Mouse (Mus musculus) midbrain, embryonic 15.5 days (tissue): ENCODE data around the gene Dot1l. TPM values are rescaled to one million over a fixed set of nuclear protein-coding genes. Genes with fewer than 3 reads are reported as not detected.

ENCODE experiments used
- ATAC-seq: fragments of 200-750 bp; cut with Nextera tagmentation; replicated peaks from 2 replicates; pipeline ENCODE4 v1.8.0; 2017; ENCODE audit warnings: moderate TSS enrichment
- H3K27ac ChIP-seq: fragments of 300-500 bp; sonication (generic); 2 replicates; pipeline ENCODE4 v1.5.1; 2015; ENCODE audit warnings: mild to moderate bottlenecking, inconsistent platforms
- H3K27me3 ChIP-seq: fragments of 300-500 bp; sonication (generic); replicated peaks from 2 replicates; pipeline ENCODE4 v1.6.1; 2015; ENCODE audit warnings: inconsistent platforms
- H3K36me3 ChIP-seq: fragments of 300-500 bp; sonication (generic); replicated peaks from 2 replicates; pipeline ENCODE4 v1.6.1; 2015; ENCODE audit warnings: inconsistent platforms
- H3K4me1 ChIP-seq: fragments of 300-500 bp; sonication (generic); 2 replicates; pipeline ENCODE4 v1.6.1; 2015; ENCODE audit warnings: inconsistent platforms
- H3K4me2 ChIP-seq: fragments of 300-500 bp; sonication (generic); 2 replicates; pipeline ENCODE4 v1.6.1; 2015; ENCODE audit warnings: inconsistent platforms, mild to moderate bottlenecking, moderate library complexity
- H3K4me3 ChIP-seq: fragments of 300-500 bp; sonication (generic); 2 replicates; pipeline ENCODE4 v1.5.1; 2015; ENCODE audit warnings: mild to moderate bottlenecking, inconsistent platforms
- H3K9ac ChIP-seq: fragments of 300-500 bp; sonication (generic); 2 replicates; pipeline ENCODE4 v1.6.1; 2015; ENCODE audit warnings: mild to moderate bottlenecking, inconsistent platforms
- H3K9me3 ChIP-seq: fragments of 300-500 bp; sonication (generic); 2 replicates; pipeline ENCODE4 v1.6.1; 2016; ENCODE audit warnings: inconsistent platforms
- WGBS: fragments of 180-500 bp; shearing (Covaris S2); methylation state at CpG from one replicate; pipeline ENCODE4 v1.1.7; 2015; ENCODE audit warnings: mixed read lengths; 5-methylcytosine and 5-hydroxymethylcytosine counted together
- polyA plus RNA-seq: library from polyadenylated mRNA; unstranded; fragments of >200 nt; fragmentation: Nextera tagmentation; extraction: Ambion mirVana; gene quantifications from 2 replicates; pipeline ENCODE4 v1.2.1, GENCODE M21; 2015

Gene Dot1l
- polyA plus RNA-seq, 1 experiment from 2014 or later = 25.9 TPM

- H3K36me3 ChIP-seq = peaks cover 17% of the 10 kb centered on the region; the same call in 1 of the 2 replicates
- no peaks in the 10 kb centered on the region for H3K9me3 ChIP-seq
- H3K9ac ChIP-seq = no peak overlapping the region
- WGBS = 64% methylated on average over 1 of the region's 1 CpGs
- no peak overlapping the region for H3K27ac ChIP-seq
- peaks cover 5% of the 10 kb centered on the region for H3K27me3 ChIP-seq
- ATAC-seq = no peak
- no peak overlapping the region for H3K4me2 ChIP-seq
- no peak overlapping the region for H3K4me3 ChIP-seq
- peaks cover 25% of the 10 kb centered on the region for H3K4me1 ChIP-seq
Observed at GRCm38 (mm10) chr10:80829359-80830278, 74.6 kb downstream of the Dot1l start.

DNA sequence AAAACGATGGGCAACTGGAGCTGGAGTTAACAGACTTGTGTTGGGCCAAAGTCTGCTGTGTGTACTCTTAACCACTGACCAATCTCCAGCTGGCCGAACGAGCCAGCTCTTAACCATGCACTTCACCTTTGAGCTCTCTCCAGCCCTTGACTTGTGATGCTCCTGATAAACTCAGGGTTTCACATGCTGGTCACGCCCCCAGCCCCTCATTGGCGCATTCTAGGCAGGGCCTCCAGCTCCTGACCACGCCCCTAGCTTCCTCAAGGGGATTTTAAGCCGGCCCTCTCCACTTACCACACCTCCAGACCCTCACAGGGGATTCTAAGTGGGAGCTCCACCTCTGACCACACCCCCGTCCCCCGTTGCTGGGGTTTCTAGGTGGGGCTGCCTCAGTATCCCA, 76.1 kb downstream of the Dot1l start:
- Histone ChIP-seq H3K4me3 (no peak overlapping the region), H3K36me3 (peaks cover 17% of the 10 kb centered on the region; the same call in 1 of the 2 replicates), H3K4me1 (peaks cover 31% of the 10 kb centered on the region), H3K9ac (no peak overlapping the region), H3K27ac (no peak overlapping the region), H3K4me2 (no peak overlapping the region), H3K27me3 (peaks cover 20% of the 10 kb centered on the region), H3K9me3 (no peaks in the 10 kb centered on the region)
- ATAC-seq = no peak
- 3% methylated on average over 9 of the region's 9 CpGs for WGBS

- H3K4me1 ChIP-seq = peaks cover 26% of the 10 kb centered on the region
- H3K27ac ChIP-seq = no peak overlapping the region
- H3K36me3 ChIP-seq = peaks cover 17% of the 10 kb centered on the region; the same call in 1 of the 2 replicates
- no peak for ATAC-seq
- peaks cover 24% of the 10 kb centered on the region for H3K27me3 ChIP-seq
- H3K9ac ChIP-seq = no peak overlapping the region
- H3K9me3 ChIP-seq = no peaks in the 10 kb centered on the region
- WGBS = 31% methylated on average over 7 of the region's 7 CpGs
- no peak overlapping the region for H3K4me2 ChIP-seq
- H3K4me3 ChIP-seq = no peak overlapping the region
Observed at GRCm38 (mm10) chr10:80832818-80833217, 77.8 kb downstream of the Dot1l start.

GRCm38 (mm10) chr10:80835617-80836016, 80.6 kb downstream of the Dot1l start:
- Histone ChIP-seq H3K27me3 (peaks cover 24% of the 10 kb centered on the region), H3K9me3 (no peaks in the 10 kb centered on the region), H3K9ac (0 out of 2 replicates have a peak overlapping the region, but pooled peaks have one; percentile 12), H3K27ac (no peak overlapping the region), H3K4me2 (peak overlapping the region; percentile 21), H3K36me3 (peaks cover 1% of the 10 kb centered on the region; the same call in 1 of the 2 replicates), H3K4me3 (0 out of 2 replicates have a peak overlapping the region, but pooled peaks have one; percentile 4), H3K4me1 (peaks cover 6% of the 10 kb centered on the region; the same call in 1 of the 2 replicates)
- WGBS = 53% methylated on average over 30 of the region's 30 CpGs
- 0 out of 2 replicates have a peak, but pooled peaks have one; percentile 22 for ATAC-seq

GRCm38 (mm10) chr10:80836949-80837379, 82.0 kb downstream of the Dot1l start:
- ATAC-seq = no peak
- WGBS = 44% methylated on average over 7 of the region's 7 CpGs

GRCm38 (mm10) chr10:80837827-80838226, 82.8 kb downstream of the Dot1l start:
- WGBS = 19% methylated on average over 2 of the region's 2 CpGs
- ATAC-seq = no peak

More at GRCm38 (mm10) chr10:80836949-80837379, 82.0 kb downstream of the Dot1l start:
- Histone ChIP-seq H3K4me3 (no peak overlapping the region), H3K4me2 (no peak overlapping the region), H3K9me3 (no peaks in the 10 kb centered on the region), H3K27me3 (peaks cover 24% of the 10 kb centered on the region), H3K27ac (no peak overlapping the region), H3K4me1 (peaks cover 6% of the 10 kb centered on the region; the same call in 1 of the 2 replicates), H3K36me3 (no peaks in the 10 kb centered on the region), H3K9ac (no peak overlapping the region)

GRCm38 (mm10) chr10:80838346-80838912, 83.4 kb downstream of the Dot1l start:
- peaks cover 10% of the 10 kb centered on the region; the same call in 1 of the 2 replicates for H3K4me1 ChIP-seq
- no peaks in the 10 kb centered on the region for H3K9me3 ChIP-seq
- peaks cover 34% of the 10 kb centered on the region for H3K27me3 ChIP-seq
- no peak for ATAC-seq
- H3K27ac ChIP-seq = no peak overlapping the region
- H3K4me3 ChIP-seq = no peak overlapping the region
- no peak overlapping the region for H3K4me2 ChIP-seq
- WGBS = 65% methylated on average over 2 of the region's 2 CpGs
- no peaks in the 10 kb centered on the region for H3K36me3 ChIP-seq
- H3K9ac ChIP-seq = no peak overlapping the region

More at GRCm38 (mm10) chr10:80837827-80838226, 82.8 kb downstream of the Dot1l start:
- Histone ChIP-seq H3K27ac (no peak overlapping the region), H3K9ac (no peak overlapping the region), H3K36me3 (no peaks in the 10 kb centered on the region), H3K27me3 (peaks cover 28% of the 10 kb centered on the region), H3K4me3 (no peak overlapping the region), H3K4me1 (peaks cover 6% of the 10 kb centered on the region; the same call in 1 of the 2 replicates), H3K4me2 (no peak overlapping the region), H3K9me3 (no peaks in the 10 kb centered on the region)

DNA sequence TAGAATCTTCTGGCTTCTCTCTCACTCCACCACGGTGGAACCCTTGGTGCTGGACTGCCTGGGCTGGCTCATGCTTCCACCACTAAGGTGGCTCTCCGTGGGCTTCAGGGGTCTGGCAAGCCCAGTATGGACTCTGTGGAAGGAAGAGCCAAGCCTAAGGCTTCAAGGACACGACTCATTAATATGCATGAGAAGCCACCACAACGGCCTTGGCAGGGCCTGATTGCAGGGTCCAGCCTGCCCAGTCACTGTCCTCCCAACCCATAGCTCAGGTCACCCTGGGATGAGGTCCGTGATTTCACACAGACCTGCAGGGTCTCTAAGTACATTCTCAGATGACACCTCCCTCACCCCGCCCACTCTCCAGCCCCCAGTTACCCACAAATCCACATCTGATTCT, 84.8 kb downstream of the Dot1l start:
- peaks cover 17% of the 10 kb centered on the region for H3K4me1 ChIP-seq
- no peak overlapping the region for H3K27ac ChIP-seq
- 56% methylated on average over 6 of the region's 6 CpGs for WGBS
- no peaks in the 10 kb centered on the region for H3K36me3 ChIP-seq
- no peak overlapping the region for H3K4me2 ChIP-seq
- H3K4me3 ChIP-seq = no peak overlapping the region
- no peak overlapping the region for H3K9ac ChIP-seq
- no peaks in the 10 kb centered on the region for H3K9me3 ChIP-seq
- ATAC-seq = no peak
- H3K27me3 ChIP-seq = peaks cover 38% of the 10 kb centered on the region

DNA sequence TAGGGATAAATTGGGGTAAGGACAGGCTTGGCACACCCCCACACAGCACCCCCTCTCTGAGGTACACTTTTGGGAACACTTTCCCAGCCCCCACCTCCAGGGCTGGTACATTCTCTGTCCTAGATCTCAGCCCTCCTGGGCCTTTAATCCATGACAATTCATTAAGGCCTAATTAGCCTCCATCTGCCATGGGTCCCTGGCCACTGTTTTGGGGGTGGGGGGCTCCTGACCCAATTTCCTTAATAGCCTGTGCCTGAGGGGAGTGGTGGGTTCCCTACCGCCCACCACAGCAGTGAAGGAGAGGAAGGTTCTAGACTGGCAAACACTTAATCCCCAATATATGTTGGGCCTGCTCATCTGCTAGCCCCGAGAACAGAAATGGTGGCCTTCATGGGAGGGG, 86.7 kb downstream of the Dot1l start:
- no peak overlapping the region for H3K4me2 ChIP-seq
- WGBS = 79% methylated on average over 2 of the region's 2 CpGs
- no peak overlapping the region for H3K4me3 ChIP-seq
- no peaks in the 10 kb centered on the region for H3K9me3 ChIP-seq
- no peak overlapping the region for H3K27ac ChIP-seq
- H3K27me3 ChIP-seq = peaks cover 32% of the 10 kb centered on the region
- H3K36me3 ChIP-seq = no peaks in the 10 kb centered on the region
- no peak for ATAC-seq
- peaks cover 11% of the 10 kb centered on the region for H3K4me1 ChIP-seq
- H3K9ac ChIP-seq = no peak overlapping the region

- H3K36me3 ChIP-seq = no peaks in the 10 kb centered on the region
- no peak overlapping the region for H3K27ac ChIP-seq
- no peak overlapping the region for H3K4me3 ChIP-seq
- peaks cover 11% of the 10 kb centered on the region for H3K4me1 ChIP-seq
- H3K4me2 ChIP-seq = no peak overlapping the region
- ATAC-seq = no peak
- 84% methylated on average over 15 of the region's 15 CpGs for WGBS
- no peaks in the 10 kb centered on the region for H3K9me3 ChIP-seq
- peaks cover 29% of the 10 kb centered on the region for H3K27me3 ChIP-seq
- no peak overlapping the region for H3K9ac ChIP-seq
Observed at GRCm38 (mm10) chr10:80842334-80842733, 87.3 kb downstream of the Dot1l start.

GRCm38 (mm10) chr10:80843087-80843930, 88.3 kb downstream of the Dot1l start:
- H3K27me3 ChIP-seq = peaks cover 29% of the 10 kb centered on the region
- H3K4me2 ChIP-seq = peak overlapping the region; percentile 66
- H3K9me3 ChIP-seq = no peaks in the 10 kb centered on the region
- peaks cover 11% of the 10 kb centered on the region for H3K4me1 ChIP-seq
- peak overlapping the region; percentile 59 for H3K9ac ChIP-seq
- no peak overlapping the region for H3K27ac ChIP-seq
- H3K4me3 ChIP-seq = peak overlapping the region; percentile 46
- H3K36me3 ChIP-seq = no peaks in the 10 kb centered on the region
- WGBS = 9% methylated on average over 32 of the region's 32 CpGs
- ATAC-seq = peak; percentile 41
